Mouse (Mus musculus) erythroblast, embryonic 14.5 days (primary cell): Measurements from ENCODE around the gene Krt71. TPM values are rescaled to one million over a fixed set of nuclear protein-coding genes. Genes with fewer than 3 reads are reported as not detected.
"Not testable (repeated sequence)": the region's sequence is repeated elsewhere in the genome, so short reads cannot be mapped to it uniquely, and the experiment has no call there.

Experiments
- H3K27me3 ChIP-seq: 2 replicates; pipeline ENCODE4 v1.6.1; 2012; ENCODE audit warnings: inconsistent platforms; ENCODE audit not compliant: control insufficient read depth
- H3K36me3 ChIP-seq: 2 replicates; pipeline ENCODE4 v1.6.1; 2012; ENCODE audit warnings: mild to moderate bottlenecking, inconsistent platforms; ENCODE audit not compliant: control insufficient read depth
- H3K4me1 ChIP-seq: 2 replicates; pipeline ENCODE4 v1.6.1; 2012; ENCODE audit warnings: inconsistent platforms; ENCODE audit not compliant: control insufficient read depth
- H3K4me3 ChIP-seq: replicated peaks from 2 replicates; pipeline ENCODE3; 2012; ENCODE audit warnings: moderate library complexity, mild to moderate bottlenecking, inconsistent platforms
- H3K9me3 ChIP-seq: 2 replicates; pipeline ENCODE4 v1.6.1; 2012; ENCODE audit warnings: low read length, inconsistent platforms, mixed read lengths; ENCODE audit not compliant: control insufficient read depth
- GATA1 ChIP-seq: IDR thresholded peaks from 2 replicates; pipeline ENCODE4 v1.6.1; 2012; ENCODE audit warnings: low read length, inconsistent platforms, mixed read lengths
- TAL1 ChIP-seq: IDR thresholded peaks from 3 replicates; pipeline ENCODE4 v1.6.1; 2012; ENCODE audit warnings: low read length, inconsistent platforms, mixed read lengths
- polyA plus RNA-seq: library from polyadenylated mRNA; stranded (reverse); fragments of >175 nt; gene quantifications from 2 replicates; pipeline ENCODE4 v1.2.3, GENCODE M21; 2012

Krt71 gene
- polyA plus RNA-seq, 1 experiment = not detected

DNA sequence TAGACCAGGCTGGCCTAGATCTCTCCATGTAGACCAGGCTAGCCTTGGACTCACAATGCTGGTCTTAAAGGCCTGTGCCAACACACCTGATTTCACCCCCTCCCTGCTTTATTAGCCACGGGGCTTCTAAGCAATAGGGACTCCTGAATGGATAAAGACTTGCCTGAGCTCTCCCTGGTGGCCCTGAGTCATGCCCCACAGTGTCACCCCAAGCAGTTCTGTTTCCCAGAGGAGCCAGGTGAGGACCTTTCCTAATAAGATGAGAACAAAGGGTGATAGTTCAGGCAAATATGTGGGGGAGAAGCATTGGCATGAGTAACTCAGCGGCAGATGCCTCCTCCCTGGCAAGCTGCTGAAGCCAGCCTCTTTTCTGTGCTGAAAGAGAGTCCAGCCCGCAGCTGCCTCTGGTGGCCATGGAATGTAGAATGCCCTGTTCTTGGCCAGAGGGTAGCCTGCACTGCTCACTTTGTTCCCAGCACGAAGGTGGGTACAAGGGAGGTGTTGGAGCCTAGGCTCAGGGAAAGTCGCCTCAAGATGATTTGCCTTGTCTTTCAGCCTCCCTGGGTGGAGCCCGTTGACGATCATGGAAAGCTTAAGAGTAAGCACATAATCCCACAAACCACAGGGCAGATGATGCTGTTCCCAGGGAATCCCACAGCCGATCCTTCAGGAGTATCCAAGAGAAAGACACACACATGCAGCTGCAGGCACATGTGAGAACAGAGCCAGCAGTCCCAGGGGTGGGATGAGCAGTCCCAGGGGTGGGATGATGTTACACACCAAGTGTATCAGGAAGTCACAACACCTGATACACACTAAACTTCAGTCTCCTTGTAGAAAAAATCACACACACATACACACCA, 45.4 kb downstream of the Krt71 start:
- Histone ChIP-seq H3K27me3 (no peaks in the 10 kb centered on the region), H3K4me1 (no peaks in the 10 kb centered on the region), H3K9me3 (no peaks in the 10 kb centered on the region), H3K36me3 (no peaks in the 10 kb centered on the region), H3K4me3 (no peak overlapping the region)
- TF ChIP-seq GATA1 = no peak
- TF ChIP-seq TAL1 = no peak

DNA sequence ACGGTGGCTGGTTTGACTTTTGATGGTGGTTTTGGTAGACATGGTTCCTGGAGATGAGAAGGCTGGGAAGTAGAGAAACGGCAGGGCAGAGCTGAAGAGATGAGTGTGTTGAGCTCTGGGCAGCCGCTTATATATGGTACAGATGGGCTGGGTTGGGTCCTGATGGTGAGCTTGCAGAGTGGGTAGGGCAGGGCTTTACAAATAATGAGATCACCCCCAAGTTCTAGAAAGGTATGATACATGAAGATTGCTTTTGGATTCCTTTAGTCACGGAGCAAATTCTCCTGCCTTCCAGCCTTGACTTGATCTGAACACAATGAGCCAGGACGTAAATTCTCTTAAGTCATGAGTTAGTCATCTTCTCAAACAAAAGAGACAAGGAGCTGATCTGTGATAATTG, 48.7 kb downstream of the Krt71 start, which contains the start of gene Krt6a:
TSS of gene Krt6a (minus strand) at position 101 of the 400 bp plus-strand sequence.
- Histone ChIP-seq H3K36me3 (no peaks in the 10 kb centered on the region), H3K27me3 (no peaks in the 10 kb centered on the region), H3K4me3 (no peak within 1 kb of the TSS), H3K9me3 (no peaks in the 10 kb centered on the region), H3K4me1 (no peaks in the 10 kb centered on the region)
- no peak for TF ChIP-seq GATA1
- TF ChIP-seq TAL1 = no peak

DNA sequence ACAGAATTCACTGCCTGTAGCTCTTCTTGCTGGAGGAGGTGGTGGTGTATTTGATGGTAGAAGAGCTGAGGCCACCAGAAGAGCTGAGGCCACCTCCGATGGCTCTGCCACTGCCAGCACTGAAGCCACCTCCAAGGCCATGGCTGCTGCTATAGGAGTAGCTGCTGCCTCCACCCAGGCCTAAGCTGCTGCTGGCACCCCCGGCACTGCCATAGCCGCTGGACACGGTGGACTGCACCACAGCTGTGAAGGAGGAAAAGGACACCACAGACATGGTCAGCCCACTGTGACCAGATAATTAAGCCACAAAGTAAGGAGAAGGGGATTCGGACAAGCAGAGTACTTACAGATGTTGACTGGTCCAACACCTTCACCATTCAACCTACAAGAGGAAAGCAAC, 52.4 kb downstream of the Krt71 start:
- H3K4me1 ChIP-seq, H3K4me3 ChIP-seq, H3K9me3 ChIP-seq, H3K27me3 ChIP-seq, H3K36me3 ChIP-seq: not testable (repeated sequence)

DNA sequence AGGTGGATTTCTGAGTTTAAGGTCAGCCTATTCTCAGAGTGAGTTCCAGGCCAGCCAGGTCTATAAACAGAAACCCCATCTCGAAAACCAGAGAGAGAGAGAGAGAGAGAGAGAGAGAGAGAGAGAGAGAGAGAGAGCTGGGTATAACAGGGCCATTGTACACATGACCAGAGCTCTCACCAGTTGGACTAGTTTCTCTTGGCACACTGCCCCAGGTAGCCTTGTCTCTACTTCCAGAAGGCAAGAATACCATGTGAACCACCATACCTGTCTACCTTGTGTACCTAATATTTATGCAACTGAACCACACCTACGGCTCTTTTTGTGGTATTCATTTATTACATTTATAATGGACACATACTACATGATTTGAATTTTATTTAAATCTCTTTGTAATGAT, 54.7 kb downstream of the Krt71 start:
- Histone ChIP-seq H3K4me3 (no peak overlapping the region), H3K9me3 (no peaks in the 10 kb centered on the region), H3K4me1 (no peaks in the 10 kb centered on the region), H3K36me3 (no peaks in the 10 kb centered on the region), H3K27me3 (no peaks in the 10 kb centered on the region)
- no peak for TF ChIP-seq TAL1
- TF ChIP-seq GATA1 = no peak

Other genes with a start within 250 kb of the Krt71 start
- gene Gm49425, start 225.8 kb downstream of the Krt71 start, polyA plus RNA-seq = not detected in 2 replicates
- not detected in 2 replicates for gene Krt84, start 210.3 kb downstream of the Krt71 start, polyA plus RNA-seq
- not detected in 2 replicates for gene Krt82, start 192.4 kb downstream of the Krt71 start, polyA plus RNA-seq
- not detected in 2 replicates for gene Krt90, start 180.2 kb downstream of the Krt71 start, polyA plus RNA-seq
- not detected in 2 replicates for gene Krt75, start 169.2 kb downstream of the Krt71 start, polyA plus RNA-seq
- gene Gm5414, start 114.9 kb downstream of the Krt71 start, polyA plus RNA-seq = not detected in 2 replicates
- gene Gm5478, start 95.7 kb downstream of the Krt71 start, polyA plus RNA-seq = not detected in 2 replicates
- not detected in 2 replicates for gene Krt6b, start 62.8 kb downstream of the Krt71 start, polyA plus RNA-seq
- gene Krt6a, start 48.8 kb downstream of the Krt71 start, polyA plus RNA-seq = not detected in 2 replicates
- gene Krt5, start 30.2 kb downstream of the Krt71 start, polyA plus RNA-seq = not detected in 2 replicates
- gene Krt72, start 43.4 kb upstream of the Krt71 start, polyA plus RNA-seq = not detected in 2 replicates
- gene Krt73, start 59.2 kb upstream of the Krt71 start, polyA plus RNA-seq = not detected in 2 replicates
- not detected in 2 replicates for gene Krt2, start 75.1 kb upstream of the Krt71 start, polyA plus RNA-seq
- gene Krt1, start 107.7 kb upstream of the Krt71 start, polyA plus RNA-seq = not detected in 2 replicates
- not detected in 2 replicates for gene Krt77, start 126.6 kb upstream of the Krt71 start, polyA plus RNA-seq
- gene Krt76, start 149.8 kb upstream of the Krt71 start, polyA plus RNA-seq = not detected in 2 replicates
- gene Krt4, start 181.6 kb upstream of the Krt71 start, polyA plus RNA-seq = not detected in 2 replicates
- gene Krt79, start 197.2 kb upstream of the Krt71 start, polyA plus RNA-seq = not detected in 2 replicates
- gene Krt78, start 211.2 kb upstream of the Krt71 start, polyA plus RNA-seq = 0.01 TPM in 1 of 2 replicates, not detected in the other